Mouse (Mus musculus) kidney, embryonic 14.5 days (tissue): ENCODE data around the gene Man1c1. TPM values are rescaled to one million over a fixed set of nuclear protein-coding genes. Genes with fewer than 3 reads are reported as not detected.

Experiments used
- ATAC-seq: fragments of 200-750 bp; cut with Nextera tagmentation; 2 replicates; pipeline ENCODE4 v1.8.0; 2017; ENCODE audit warnings: moderate number of reproducible peaks, mild to moderate bottlenecking, moderate TSS enrichment, moderate library complexity; ENCODE audit not compliant: low FRiP score, low TSS enrichment
- H3K27ac ChIP-seq: fragments of 300-500 bp; sonication (generic); 2 replicates; pipeline ENCODE4 v1.5.1; 2014; ENCODE audit warnings: low read depth, mild to moderate bottlenecking, low read length, moderate library complexity, mixed read lengths
- H3K27me3 ChIP-seq: fragments of 300-500 bp; sonication (generic); 2 replicates; pipeline ENCODE4 v1.6.1; 2014; ENCODE audit warnings: mild to moderate bottlenecking, low read length; ENCODE audit not compliant: control insufficient read depth, insufficient read depth
- H3K36me3 ChIP-seq: fragments of 300-500 bp; sonication (generic); 2 replicates; pipeline ENCODE4 v1.6.1; 2014; ENCODE audit warnings: low read length, mixed read lengths; ENCODE audit not compliant: control insufficient read depth, insufficient read depth
- H3K4me1 ChIP-seq: fragments of 300-500 bp; sonication (generic); 2 replicates; pipeline ENCODE4 v1.6.1; 2014; ENCODE audit warnings: low read length, mixed read lengths; ENCODE audit not compliant: control insufficient read depth, insufficient read depth
- H3K4me2 ChIP-seq: fragments of 300-500 bp; sonication (generic); replicated peaks from 2 replicates; pipeline ENCODE4 v1.6.1; 2014; ENCODE audit warnings: low read depth, mild to moderate bottlenecking, low read length
- H3K4me3 ChIP-seq: fragments of 300-500 bp; sonication (generic); 2 replicates; pipeline ENCODE4 v1.5.1; 2014; ENCODE audit warnings: mild to moderate bottlenecking, low read length
- H3K9ac ChIP-seq: fragments of 300-500 bp; sonication (generic); 2 replicates; pipeline ENCODE4 v1.6.1; 2014; ENCODE audit warnings: low read depth, mild to moderate bottlenecking, low read length, moderate library complexity
- H3K9me3 ChIP-seq: fragments of 300-500 bp; sonication (generic); 2 replicates; pipeline ENCODE4 v1.6.1; 2016; ENCODE audit warnings: low read length; ENCODE audit not compliant: control insufficient read depth
- WGBS: fragments of 180-500 bp; shearing (Covaris S2); extraction: QIAGEN DNeasy Blood & Tissue Kit; methylation state at CpG from one replicate; pipeline ENCODE4 v1.1.7; 2014; 5-methylcytosine and 5-hydroxymethylcytosine counted together
- polyA plus RNA-seq: library from polyadenylated mRNA; unstranded; fragments of >200 nt; fragmentation: Nextera tagmentation; extraction: Ambion mirVana; gene quantifications from 2 replicates; pipeline ENCODE4 v1.2.1, GENCODE M21; 2014

Gene Man1c1
- polyA plus RNA-seq, 1 experiment from 2014 or later = 5.3 TPM

GRCm38 (mm10) chr4:134557626-134558249 is 146.4 kb downstream of the Man1c1 start:
- H3K9me3 ChIP-seq = no peaks in the 10 kb centered on the region
- ATAC-seq = no peak
- WGBS = 19% methylated on average over 15 of the region's 16 CpGs
- H3K27ac ChIP-seq = no peak overlapping the region
- no peak overlapping the region for H3K4me3 ChIP-seq
- H3K4me1 ChIP-seq = no peaks in the 10 kb centered on the region
- H3K9ac ChIP-seq = no peak overlapping the region
- no peak overlapping the region for H3K4me2 ChIP-seq
- H3K36me3 ChIP-seq = no peaks in the 10 kb centered on the region
- H3K27me3 ChIP-seq = no peaks in the 10 kb centered on the region

- Histone ChIP-seq H3K4me3 (no peak overlapping the region), H3K4me1 (0 out of 2 replicates have a peak, but pooled peaks cover 7% of the 10 kb centered on the region), H3K9me3 (no peaks in the 10 kb centered on the region), H3K4me2 (no peak overlapping the region), H3K9ac (no peak overlapping the region), H3K36me3 (no peaks in the 10 kb centered on the region), H3K27me3 (no peaks in the 10 kb centered on the region), H3K27ac (no peak overlapping the region)
- 51% methylated on average over 8 of the region's 8 CpGs for WGBS
- ATAC-seq = no peak
Observed at GRCm38 (mm10) chr4:134555956-134556580, 148.0 kb downstream of the Man1c1 start.

- ATAC-seq = no peak
Observed at GRCm38 (mm10) chr4:134553631-134554030, 150.5 kb downstream of the Man1c1 start.

GRCm38 (mm10) chr4:134551494-134552316 is 152.4 kb downstream of the Man1c1 start, which contains the start of gene Selenon:
Gene Selenon (minus strand): TSS chr4:134552166.
- Histone ChIP-seq H3K27me3 (no peaks in the 10 kb centered on the region), H3K4me2 (peak within 1 kb of the TSS; percentile 78), H3K36me3 (peaks cover 13% of the 10 kb centered on the region), H3K4me1 (0 out of 2 replicates have a peak, but pooled peaks cover 9% of the 10 kb centered on the region), H3K4me3 (peak within 1 kb of the TSS; percentile 76), H3K9ac (peak within 1 kb of the TSS; percentile 95), H3K27ac (peak within 1 kb of the TSS; percentile 73; the same call in 1 of the 2 replicates), H3K9me3 (peaks cover 6% of the 10 kb centered on the region; the same call in 1 of the 2 replicates)
- ATAC-seq = peak; percentile 91
- under 1% methylated on average over 56 of the region's 67 CpGs for WGBS

More at GRCm38 (mm10) chr4:134553631-134554030, 150.5 kb downstream of the Man1c1 start:
- no peak overlapping the region for H3K27ac ChIP-seq
- H3K4me1 ChIP-seq = 0 out of 2 replicates have a peak, but pooled peaks cover 9% of the 10 kb centered on the region
- no peak overlapping the region for H3K4me2 ChIP-seq
- no peaks in the 10 kb centered on the region for H3K27me3 ChIP-seq
- H3K36me3 ChIP-seq = peaks cover 4% of the 10 kb centered on the region; the same call in 1 of the 2 replicates
- no peak overlapping the region for H3K9ac ChIP-seq
- H3K4me3 ChIP-seq = no peak overlapping the region
- WGBS = 88% methylated on average over 1 of the region's 1 CpGs
- H3K9me3 ChIP-seq = peaks cover 6% of the 10 kb centered on the region; the same call in 1 of the 2 replicates

GRCm38 (mm10) chr4:134549899-134550298 is 154.2 kb downstream of the Man1c1 start:
- H3K4me2 ChIP-seq = no peak overlapping the region
- no peak overlapping the region for H3K27ac ChIP-seq
- no peak overlapping the region for H3K9ac ChIP-seq
- peaks cover 6% of the 10 kb centered on the region; the same call in 1 of the 2 replicates for H3K9me3 ChIP-seq
- 0 out of 2 replicates have a peak, but pooled peaks cover 9% of the 10 kb centered on the region for H3K4me1 ChIP-seq
- no peak for ATAC-seq
- H3K27me3 ChIP-seq = no peaks in the 10 kb centered on the region
- 98% methylated on average over 8 of the region's 8 CpGs for WGBS
- no peak overlapping the region for H3K4me3 ChIP-seq
- peaks cover 27% of the 10 kb centered on the region for H3K36me3 ChIP-seq

- Histone ChIP-seq H3K9me3 (peaks cover 6% of the 10 kb centered on the region; the same call in 1 of the 2 replicates), H3K4me2 (no peak overlapping the region), H3K27ac (no peak overlapping the region), H3K4me1 (0 out of 2 replicates have a peak, but pooled peaks cover 9% of the 10 kb centered on the region), H3K9ac (no peak overlapping the region), H3K36me3 (peaks cover 35% of the 10 kb centered on the region), H3K4me3 (no peak overlapping the region), H3K27me3 (no peaks in the 10 kb centered on the region)
- 72% methylated on average over 18 of the region's 18 CpGs for WGBS
- no peak for ATAC-seq
Observed at GRCm38 (mm10) chr4:134548169-134548938, 155.7 kb downstream of the Man1c1 start.

GRCm38 (mm10) chr4:134546814-134547705 is 157.0 kb downstream of the Man1c1 start:
- Histone ChIP-seq H3K27ac (no peak overlapping the region), H3K4me1 (0 out of 2 replicates have a peak, but pooled peaks cover 6% of the 10 kb centered on the region), H3K9ac (no peak overlapping the region; the same call in 1 of the 2 replicates), H3K4me2 (no peak overlapping the region), H3K36me3 (peaks cover 46% of the 10 kb centered on the region), H3K27me3 (no peaks in the 10 kb centered on the region), H3K4me3 (no peak overlapping the region), H3K9me3 (peaks cover 6% of the 10 kb centered on the region; the same call in 1 of the 2 replicates)
- no peak for ATAC-seq
- 57% methylated on average over 9 of the region's 9 CpGs for WGBS
